Mouse (Mus musculus): Measurements from ENCODE around the gene Fggy. TPM values are rescaled to one million over a fixed set of nuclear protein-coding genes. Genes with fewer than 3 reads are reported as not detected.

Gene Fggy
- total RNA-seq, 4 experiments from 2014 or later, result 57.0 to 86.3 (median 73.5) TPM

GRCm38 (mm10) chr4:95861074-95861473 lies 303.8 kb downstream of the Fggy start:
- DNase-seq, result no peak

- DNase-seq, result peak; percentile 51
Measured at GRCm38 (mm10) chr4:95861741-95862155, 304.4 kb downstream of the Fggy start.

GRCm38 (mm10) chr4:95862276-95862675 lies 305.0 kb downstream of the Fggy start:
- no peak for DNase-seq

GRCm38 (mm10) chr4:95862781-95863499 lies 305.6 kb downstream of the Fggy start:
- no peak for DNase-seq

- DNase-seq, result no peak
Measured at GRCm38 (mm10) chr4:95863500-95863803, 306.1 kb downstream of the Fggy start.

GRCm38 (mm10) chr4:95865251-95865650 lies 307.9 kb downstream of the Fggy start:
- no peak for DNase-seq

- no peak for DNase-seq
Measured at GRCm38 (mm10) chr4:95865882-95866281, 308.6 kb downstream of the Fggy start.

- DNase-seq, result no peak
Measured at GRCm38 (mm10) chr4:95867103-95867502, 309.8 kb downstream of the Fggy start.

- DNase-seq, result no peak
Measured at GRCm38 (mm10) chr4:95868348-95868747, 311.0 kb downstream of the Fggy start.

GRCm38 (mm10) chr4:95871216-95871881 lies 314.0 kb downstream of the Fggy start:
- DNase-seq, result no peak

- DNase-seq, result no peak
Measured at GRCm38 (mm10) chr4:95875896-95876295, 318.6 kb downstream of the Fggy start.

GRCm38 (mm10) chr4:95877436-95877835 lies 320.1 kb downstream of the Fggy start:
- DNase-seq, result peak; percentile 58

- no peak for DNase-seq
Measured at GRCm38 (mm10) chr4:95881751-95882350, 324.5 kb downstream of the Fggy start.

GRCm38 (mm10) chr4:95884184-95885145 lies 327.2 kb downstream of the Fggy start:
- no peak for DNase-seq

GRCm38 (mm10) chr4:95895199-95895754 lies 338.0 kb downstream of the Fggy start:
- no peak for DNase-seq

- no peak for DNase-seq
Measured at GRCm38 (mm10) chr4:95896571-95896970, 339.3 kb downstream of the Fggy start.

- no peak for DNase-seq
Measured at GRCm38 (mm10) chr4:95897236-95897874, 340.0 kb downstream of the Fggy start.

GRCm38 (mm10) chr4:95898714-95899113 lies 341.4 kb downstream of the Fggy start:
- DNase-seq, result no peak

- no peak for DNase-seq
Measured at GRCm38 (mm10) chr4:95899926-95900712, 342.8 kb downstream of the Fggy start.

- no peak for DNase-seq
Measured at GRCm38 (mm10) chr4:95900815-95901214, 343.5 kb downstream of the Fggy start.

- no peak for DNase-seq
Measured at GRCm38 (mm10) chr4:95906141-95906540, 348.8 kb downstream of the Fggy start.
